Mouse (Mus musculus) kidney, postnatal 25 days (tissue): ENCODE data around the gene Gm4922.

ENCODE experiments used
- DNase-seq, 2 experiments: peaks; one replicate each; pipeline ENCODE4 v3.0.0; 2021; ENCODE audit warnings: mixed read lengths in 2 of 2

Gm4922 gene

GRCm38 (mm10) chr10:18786693-18787092 lies at the start of gene Gm4922:
Gm4922 (minus strand) TSS chr10:18786793.
- DNase-seq, result no peak

GRCm38 (mm10) chr10:18835684-18836479 lies 49.3 kb upstream of the Gm4922 start:
- DNase-seq, result peak in 1 of 2 experiments; percentile 64

DNA sequence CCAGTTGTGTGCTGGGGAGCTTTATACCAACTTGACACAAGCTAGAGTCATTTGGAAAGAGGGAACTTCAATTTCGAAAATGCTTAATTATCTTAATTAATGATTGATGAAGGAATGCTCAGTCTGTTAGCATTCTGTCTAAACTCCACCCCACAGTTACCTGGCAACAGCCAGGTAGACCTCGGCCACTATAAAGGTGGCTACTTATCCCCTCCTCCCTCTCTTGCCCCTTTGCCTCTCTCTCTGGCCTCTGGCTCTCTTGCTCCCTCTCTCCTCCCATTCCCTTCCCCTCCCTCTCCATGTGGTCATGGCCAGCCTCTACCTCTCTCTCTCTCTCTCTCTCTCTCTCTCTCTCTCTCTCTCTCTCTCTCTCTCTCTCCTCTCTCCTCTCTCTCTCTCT lies 47.8 kb upstream of the Gm4922 start:
- peak; percentile 9 to 59 for DNase-seq

DNA sequence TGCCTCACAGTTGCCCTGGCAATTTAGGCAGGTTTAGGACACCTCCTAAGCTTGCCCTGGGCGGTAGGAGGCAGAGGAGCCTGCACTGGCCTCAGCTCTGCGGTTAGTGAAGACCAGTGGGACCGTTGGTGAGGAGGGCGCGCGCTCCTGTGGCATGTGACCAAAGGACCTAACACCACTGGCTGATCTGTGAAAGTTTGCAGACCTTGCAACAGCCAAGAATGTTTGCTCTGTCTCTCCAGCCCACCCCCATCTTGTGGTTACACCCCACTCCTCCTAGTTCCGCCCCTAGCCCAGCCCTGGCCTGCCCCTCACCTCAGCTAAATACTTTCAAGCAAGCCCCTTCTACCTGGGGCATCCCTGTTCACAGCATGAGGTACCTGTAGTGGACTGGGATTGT lies 45.2 kb upstream of the Gm4922 start:
- DNase-seq, result no peak

- DNase-seq, result no peak
Measured at GRCm38 (mm10) chr10:18830359-18830758, 43.8 kb upstream of the Gm4922 start.

DNA sequence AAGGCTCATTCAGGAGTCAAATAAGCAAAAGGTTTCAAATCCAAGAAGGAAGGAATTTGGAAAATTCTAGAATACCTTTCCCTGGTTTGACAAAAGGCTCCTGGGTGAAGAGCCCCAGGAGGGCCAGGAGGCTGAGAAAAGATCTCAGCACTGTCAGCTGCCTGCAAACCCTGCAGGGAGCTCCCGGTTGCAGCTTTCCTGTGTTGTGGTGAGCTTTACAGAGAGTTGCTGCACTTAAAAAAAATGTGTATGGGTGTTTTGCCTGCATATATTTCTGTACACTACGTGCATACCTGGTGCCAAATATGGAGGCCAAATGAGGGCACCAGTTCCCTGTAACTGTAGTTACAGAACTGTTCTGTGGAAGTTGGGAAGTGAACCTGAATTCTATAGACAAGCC lies 41.3 kb upstream of the Gm4922 start:
- DNase-seq, result no peak

GRCm38 (mm10) chr10:18826107-18826506 lies 39.5 kb upstream of the Gm4922 start:
- no peak for DNase-seq

DNA sequence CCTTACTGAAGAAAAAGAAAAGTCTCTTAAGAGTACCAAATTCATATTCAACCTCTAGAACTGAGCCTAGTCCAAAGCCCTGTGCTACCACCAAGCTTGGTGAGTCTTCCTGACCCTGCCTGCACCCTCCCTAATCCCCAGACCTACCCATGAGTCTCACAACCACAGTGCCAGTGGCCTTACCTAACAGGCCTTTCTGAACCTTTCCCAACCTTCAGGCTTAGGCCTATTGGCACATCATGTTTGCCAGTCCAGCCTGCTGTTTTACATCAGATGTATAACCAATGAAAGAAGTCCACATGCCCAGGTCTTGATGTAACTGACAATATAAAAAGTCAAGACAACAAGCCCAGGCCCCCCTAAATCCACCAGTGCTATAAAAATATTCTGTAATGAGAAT lies 38.5 kb upstream of the Gm4922 start:
- DNase-seq, result no peak

DNA sequence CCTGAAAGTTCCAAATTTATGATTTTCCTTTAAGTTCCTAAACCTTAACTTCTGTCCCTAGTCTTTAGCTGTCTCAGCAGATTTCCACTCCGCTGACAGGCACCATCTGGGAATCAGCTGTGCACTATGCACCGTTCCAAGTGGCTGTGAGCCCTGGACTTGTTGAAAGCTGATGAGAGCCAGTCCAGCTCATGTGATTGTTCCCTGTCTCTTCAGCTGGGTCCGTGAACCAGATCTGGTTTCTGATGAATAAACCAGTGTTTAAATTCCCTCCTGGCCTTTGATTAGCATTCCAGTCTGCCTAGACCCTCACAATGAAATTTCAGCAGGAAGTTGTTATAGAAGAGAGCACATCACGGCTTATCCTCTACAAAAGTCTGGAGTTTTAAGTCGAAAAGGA lies 30.0 kb upstream of the Gm4922 start:
- peak; percentile 27 to 52 for DNase-seq

DNA sequence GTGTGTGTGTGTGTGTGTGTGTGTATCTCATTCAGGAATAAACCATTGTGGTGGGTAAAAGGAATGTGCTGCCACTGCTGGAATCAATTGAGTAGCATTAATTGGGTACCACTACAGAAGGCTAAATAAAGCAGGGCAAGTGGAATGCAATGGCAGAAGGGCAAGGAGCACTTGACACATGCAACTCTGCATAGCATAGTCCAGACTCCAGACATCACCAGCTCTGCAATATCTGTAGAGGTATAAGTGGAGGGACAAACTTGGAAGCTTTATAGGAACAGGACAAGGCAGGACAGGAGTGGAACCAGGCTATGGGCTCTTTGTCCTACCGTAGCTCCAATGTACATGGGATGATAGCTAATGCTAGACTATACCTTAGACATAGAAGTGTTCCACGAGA lies 25.2 kb upstream of the Gm4922 start:
- no peak for DNase-seq

GRCm38 (mm10) chr10:18790063-18790462 lies 3.5 kb upstream of the Gm4922 start:
- no peak for DNase-seq

- DNase-seq, result no peak
Measured at GRCm38 (mm10) chr10:18788601-18789000, 2.0 kb upstream of the Gm4922 start.

GRCm38 (mm10) chr10:18777546-18777945 lies 9.0 kb downstream of the Gm4922 start:
- no peak for DNase-seq

GRCm38 (mm10) chr10:18772537-18773179 lies 13.9 kb downstream of the Gm4922 start:
- no peak for DNase-seq

GRCm38 (mm10) chr10:18769909-18770308 lies 16.7 kb downstream of the Gm4922 start:
- DNase-seq, result no peak

GRCm38 (mm10) chr10:18760241-18760640 lies 26.4 kb downstream of the Gm4922 start:
- DNase-seq, result peak; percentile 46 to 70

DNA sequence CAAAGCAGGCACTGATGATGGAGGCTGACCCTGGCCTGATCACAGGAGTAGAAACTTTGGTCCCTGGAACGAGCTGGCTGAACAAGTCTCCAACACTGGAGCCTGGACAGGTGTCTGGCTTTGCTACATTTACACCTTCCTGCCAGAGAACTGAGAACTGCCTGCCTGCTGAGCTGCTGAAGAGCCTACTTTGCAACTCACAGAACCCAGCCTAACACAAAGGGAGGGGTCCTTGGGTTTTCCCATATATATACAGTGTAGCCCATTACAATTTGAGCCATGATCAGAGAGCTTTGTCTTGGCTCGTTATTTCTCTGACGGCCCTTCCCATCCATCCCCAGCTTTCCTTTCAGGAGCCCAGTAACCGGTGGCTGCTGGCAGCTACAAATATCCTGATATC lies 36.5 kb downstream of the Gm4922 start:
- no peak for DNase-seq

- peak; percentile 64 to 74 for DNase-seq
Measured at GRCm38 (mm10) chr10:18743286-18744142, 43.1 kb downstream of the Gm4922 start, which contains the start of gene Arfgef3. Arfgef3 (minus strand) TSS chr10:18743949.

GRCm38 (mm10) chr10:18742086-18742485 lies 44.5 kb downstream of the Gm4922 start:
- no peak for DNase-seq

GRCm38 (mm10) chr10:18741024-18741423 lies 45.6 kb downstream of the Gm4922 start:
- no peak for DNase-seq
